Mouse (Mus musculus): ENCODE results near the gene Arhgap24. TPM values are rescaled to one million over a fixed set of nuclear protein-coding genes. Genes with fewer than 3 reads are reported as not detected.

The Arhgap24 gene
- polyA plus RNA-seq, 1 experiment from 2014 or later, result 13.0 TPM

DNA sequence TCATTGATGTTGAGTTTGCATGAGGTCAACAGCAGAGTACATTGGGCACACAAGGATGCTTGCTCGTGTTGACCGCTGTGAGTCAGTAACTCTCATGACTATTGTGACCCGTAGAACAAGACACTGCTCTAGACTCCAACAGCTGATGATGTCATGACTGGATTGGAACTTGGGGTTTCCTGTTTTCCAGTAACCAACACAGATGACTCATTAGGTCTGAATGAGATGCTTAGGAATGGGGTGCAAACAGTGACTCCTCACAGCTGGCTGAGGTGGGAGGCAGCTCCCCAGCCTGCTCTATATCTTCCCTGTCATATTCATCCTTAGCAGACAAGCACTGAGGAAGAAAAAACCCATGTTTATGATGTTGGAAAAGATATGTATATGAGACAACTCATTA, 95.6 kb downstream of the Arhgap24 start:
- Histone ChIP-seq H3K4me3 (ENCODE audit: low read depth, low read length) (no peak overlapping the region), H3K4me2 (ENCODE audit: low read depth, severe bottlenecking) (no peak overlapping the region), H3K9me3 (ENCODE audit: control insufficient read depth, low read length) (no peaks in the 10 kb centered on the region), H3K27me3 (ENCODE audit: control insufficient read depth, insufficient read depth, low read length) (no peaks in the 10 kb centered on the region), H3K4me1 (ENCODE audit: control insufficient read depth, insufficient read depth, low read length) (no peaks in the 10 kb centered on the region), H3K36me3 (ENCODE audit: control insufficient read depth, insufficient read depth, low read length) (no peaks in the 10 kb centered on the region), H3K9ac (ENCODE audit: low read length) (no peak overlapping the region), H3K27ac (replicated peaks; ENCODE audit: low read depth, low read length) (no peak overlapping the region)
- no peak for ATAC-seq (ENCODE audit: insufficient number of reproducible peaks, low FRiP score, low TSS enrichment, low read depth)
- WGBS, result 95% methylated on average over 3 of the region's 3 CpGs
- no peak for DNase-seq (ENCODE audit: low spot score)

DNA sequence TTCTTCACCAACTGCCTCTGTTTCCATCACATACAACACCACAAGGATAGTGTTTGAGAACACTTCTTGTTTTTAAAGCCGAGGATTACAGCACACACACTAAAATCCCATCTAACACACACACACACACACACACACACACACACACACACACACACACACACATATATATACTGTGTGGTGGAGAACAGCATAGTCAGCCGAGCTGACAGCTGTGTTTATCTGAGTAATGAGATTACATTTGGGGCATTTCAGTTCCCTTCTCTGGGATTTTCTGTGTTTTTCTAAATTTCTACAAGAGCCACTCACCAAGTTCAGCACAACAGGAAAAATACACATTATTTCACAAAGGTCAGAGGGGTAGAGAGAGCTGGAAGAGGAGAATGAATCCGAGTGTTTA, 96.5 kb downstream of the Arhgap24 start:
- H3K4me3 ChIP-seq (ENCODE audit: low read depth, low read length), result no peak overlapping the region
- no peaks in the 10 kb centered on the region for H3K36me3 ChIP-seq (ENCODE audit: control insufficient read depth, insufficient read depth, low read length)
- no peaks in the 10 kb centered on the region for H3K27me3 ChIP-seq (ENCODE audit: control insufficient read depth, insufficient read depth, low read length)
- 71% methylated on average over 3 of the region's 3 CpGs for WGBS
- no peak overlapping the region for H3K27ac ChIP-seq (replicated peaks; ENCODE audit: low read depth, low read length)
- no peaks in the 10 kb centered on the region for H3K9me3 ChIP-seq (ENCODE audit: control insufficient read depth, low read length)
- H3K9ac ChIP-seq (ENCODE audit: low read length), result no peak overlapping the region
- ATAC-seq (ENCODE audit: insufficient number of reproducible peaks, low FRiP score, low TSS enrichment, low read depth) (no peak), DNase-seq (ENCODE audit: low spot score) (no peak)
- H3K4me2 ChIP-seq (ENCODE audit: low read depth, severe bottlenecking), result no peak overlapping the region
- H3K4me1 ChIP-seq (ENCODE audit: control insufficient read depth, insufficient read depth, low read length), result no peaks in the 10 kb centered on the region

- no peaks in the 10 kb centered on the region for H3K4me1 ChIP-seq (ENCODE audit: control insufficient read depth, insufficient read depth, low read length)
- no peaks in the 10 kb centered on the region for H3K36me3 ChIP-seq (ENCODE audit: control insufficient read depth, insufficient read depth, low read length)
- no peak overlapping the region for H3K4me2 ChIP-seq (ENCODE audit: low read depth, severe bottlenecking)
- no peaks in the 10 kb centered on the region for H3K27me3 ChIP-seq (ENCODE audit: control insufficient read depth, insufficient read depth, low read length)
- H3K9me3 ChIP-seq (ENCODE audit: control insufficient read depth, low read length), result no peaks in the 10 kb centered on the region
- no peak for DNase-seq (ENCODE audit: low spot score)
- 80% methylated on average over 8 of the region's 8 CpGs for WGBS
- H3K27ac ChIP-seq (replicated peaks; ENCODE audit: low read depth, low read length), result no peak overlapping the region
- H3K4me3 ChIP-seq (ENCODE audit: low read depth, low read length), result no peak overlapping the region
- no peak for ATAC-seq (ENCODE audit: insufficient number of reproducible peaks, low FRiP score, low TSS enrichment, low read depth)
- no peak overlapping the region for H3K9ac ChIP-seq (ENCODE audit: low read length)
These were observed 97.2 kb downstream of the Arhgap24 start for GRCm38 (mm10) chr5:102578431-102578830.

DNA sequence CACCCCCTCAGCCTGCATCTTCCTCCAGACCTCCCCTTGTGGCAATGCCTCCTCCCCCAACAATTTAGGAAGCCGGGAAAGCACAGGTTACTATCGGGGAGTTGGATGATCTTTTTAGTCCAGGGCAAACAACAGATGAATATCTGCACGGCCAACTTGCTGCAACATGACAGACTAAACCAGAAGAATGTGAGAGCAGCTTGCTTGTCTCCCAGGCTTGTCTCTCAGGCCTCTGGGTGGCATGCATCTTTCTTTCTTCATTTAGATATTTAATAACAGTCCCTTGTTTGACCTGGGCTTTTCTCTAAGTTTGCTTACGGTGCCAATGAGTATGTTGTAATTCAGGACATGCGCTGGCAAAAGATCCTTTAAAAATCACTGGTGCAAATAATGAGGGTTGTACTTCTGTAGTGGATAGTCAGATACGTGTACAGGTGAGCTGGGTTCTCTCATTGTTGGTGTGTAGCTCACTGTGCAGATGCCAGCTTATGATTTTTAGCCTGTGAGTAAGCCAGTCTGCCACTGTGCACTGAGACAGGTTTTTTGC, 101.7 kb downstream of the Arhgap24 start:
- Histone ChIP-seq H3K27me3 (ENCODE audit: control insufficient read depth, insufficient read depth, low read length) (no peaks in the 10 kb centered on the region), H3K4me1 (ENCODE audit: control insufficient read depth, insufficient read depth, low read length) (no peaks in the 10 kb centered on the region), H3K4me3 (ENCODE audit: low read depth, low read length) (no peak overlapping the region), H3K27ac (replicated peaks; ENCODE audit: low read depth, low read length) (no peak overlapping the region), H3K36me3 (ENCODE audit: control insufficient read depth, insufficient read depth, low read length) (no peaks in the 10 kb centered on the region), H3K4me2 (ENCODE audit: low read depth, severe bottlenecking) (no peak overlapping the region), H3K9me3 (ENCODE audit: control insufficient read depth, low read length) (no peaks in the 10 kb centered on the region), H3K9ac (ENCODE audit: low read length) (no peak overlapping the region)
- ATAC-seq (ENCODE audit: insufficient number of reproducible peaks, low FRiP score, low TSS enrichment, low read depth) (no peak), DNase-seq (ENCODE audit: low spot score) (no peak)
- 75% methylated on average over 6 of the region's 6 CpGs for WGBS

- ATAC-seq (ENCODE audit: insufficient number of reproducible peaks, low FRiP score, low TSS enrichment, low read depth), result no peak
- Histone ChIP-seq H3K27me3 (ENCODE audit: control insufficient read depth, insufficient read depth, low read length) (no peaks in the 10 kb centered on the region), H3K4me1 (ENCODE audit: control insufficient read depth, insufficient read depth, low read length) (no peaks in the 10 kb centered on the region), H3K36me3 (ENCODE audit: control insufficient read depth, insufficient read depth, low read length) (no peaks in the 10 kb centered on the region), H3K9me3 (ENCODE audit: control insufficient read depth, low read length) (no peaks in the 10 kb centered on the region), H3K9ac (ENCODE audit: low read length) (no peak overlapping the region), H3K4me3 (ENCODE audit: low read depth, low read length) (no peak overlapping the region), H3K27ac (replicated peaks; ENCODE audit: low read depth, low read length) (no peak overlapping the region), H3K4me2 (ENCODE audit: low read depth, severe bottlenecking) (no peak overlapping the region)
- DNase-seq (ENCODE audit: low spot score), result no peak
- WGBS, result 69% methylated on average over 1 of the region's 1 CpGs
These were observed 110.2 kb downstream of the Arhgap24 start for GRCm38 (mm10) chr5:102591422-102591821.

- no peaks in the 10 kb centered on the region for H3K36me3 ChIP-seq (ENCODE audit: control insufficient read depth, insufficient read depth, low read length)
- 38% methylated on average over 2 of the region's 2 CpGs for WGBS
- no peaks in the 10 kb centered on the region for H3K27me3 ChIP-seq (ENCODE audit: control insufficient read depth, insufficient read depth, low read length)
- H3K4me3 ChIP-seq (ENCODE audit: low read depth, low read length), result no peak overlapping the region
- H3K27ac ChIP-seq (replicated peaks; ENCODE audit: low read depth, low read length), result no peak overlapping the region
- no peak overlapping the region for H3K9ac ChIP-seq (ENCODE audit: low read length)
- DNase-seq (ENCODE audit: low spot score) (no peak), ATAC-seq (ENCODE audit: insufficient number of reproducible peaks, low FRiP score, low TSS enrichment, low read depth) (no peak)
- H3K4me2 ChIP-seq (ENCODE audit: low read depth, severe bottlenecking), result no peak overlapping the region
- H3K4me1 ChIP-seq (ENCODE audit: control insufficient read depth, insufficient read depth, low read length), result no peaks in the 10 kb centered on the region
- no peaks in the 10 kb centered on the region for H3K9me3 ChIP-seq (ENCODE audit: control insufficient read depth, low read length)
These were observed 111.9 kb downstream of the Arhgap24 start for GRCm38 (mm10) chr5:102593058-102593457.

GRCm38 (mm10) chr5:102599102-102599501, 117.9 kb downstream of the Arhgap24 start:
- H3K4me1 ChIP-seq (ENCODE audit: control insufficient read depth, insufficient read depth, low read length), result no peaks in the 10 kb centered on the region
- WGBS, result 88% methylated on average over 1 of the region's 1 CpGs
- ATAC-seq (ENCODE audit: insufficient number of reproducible peaks, low FRiP score, low TSS enrichment, low read depth), result no peak

DNA sequence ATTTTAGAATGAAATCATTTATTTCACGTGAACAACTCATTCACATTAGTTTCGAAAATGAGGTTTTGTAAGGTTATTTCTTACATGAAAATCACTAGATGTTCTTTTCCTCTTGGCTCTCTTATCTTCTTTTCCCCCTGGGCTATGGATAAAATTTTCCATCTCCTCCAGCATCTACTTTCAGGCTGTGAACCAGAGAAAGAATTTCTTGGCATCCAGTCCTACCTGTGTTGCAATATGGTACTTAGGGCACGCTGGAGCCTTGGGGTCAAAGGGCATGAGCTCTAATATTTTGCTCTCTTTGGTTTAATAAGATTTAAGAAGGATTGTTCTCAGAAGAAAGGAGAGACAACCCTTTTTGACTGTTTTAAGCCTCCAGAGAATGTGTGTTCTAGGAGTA, 132.4 kb downstream of the Arhgap24 start:
- no peak overlapping the region for H3K4me3 ChIP-seq (ENCODE audit: low read depth, low read length)
- no peak for DNase-seq (ENCODE audit: low spot score)
- H3K36me3 ChIP-seq (ENCODE audit: control insufficient read depth, insufficient read depth, low read length), result no peaks in the 10 kb centered on the region
- H3K27me3 ChIP-seq (ENCODE audit: control insufficient read depth, insufficient read depth, low read length), result no peaks in the 10 kb centered on the region
- WGBS, result 90% methylated on average over 3 of the region's 3 CpGs
- H3K27ac ChIP-seq (replicated peaks; ENCODE audit: low read depth, low read length), result no peak overlapping the region
- no peak overlapping the region for H3K4me2 ChIP-seq (ENCODE audit: low read depth, severe bottlenecking)
- H3K9ac ChIP-seq (ENCODE audit: low read length), result no peak overlapping the region
- H3K9me3 ChIP-seq (ENCODE audit: control insufficient read depth, low read length), result no peaks in the 10 kb centered on the region
- no peak for ATAC-seq (ENCODE audit: insufficient number of reproducible peaks, low FRiP score, low TSS enrichment, low read depth)
- no peaks in the 10 kb centered on the region for H3K4me1 ChIP-seq (ENCODE audit: control insufficient read depth, insufficient read depth, low read length)

More at GRCm38 (mm10) chr5:102599102-102599501, 117.9 kb downstream of the Arhgap24 start:
- Histone ChIP-seq H3K27me3 (ENCODE audit: control insufficient read depth, insufficient read depth, low read length) (no peaks in the 10 kb centered on the region), H3K9me3 (ENCODE audit: control insufficient read depth, low read length) (no peaks in the 10 kb centered on the region), H3K36me3 (ENCODE audit: control insufficient read depth, insufficient read depth, low read length) (no peaks in the 10 kb centered on the region), H3K4me2 (ENCODE audit: low read depth, severe bottlenecking) (no peak overlapping the region), H3K27ac (replicated peaks; ENCODE audit: low read depth, low read length) (no peak overlapping the region), H3K4me3 (ENCODE audit: low read depth, low read length) (no peak overlapping the region), H3K9ac (ENCODE audit: low read length) (no peak overlapping the region)
- DNase-seq (ENCODE audit: low spot score), result no peak

DNA sequence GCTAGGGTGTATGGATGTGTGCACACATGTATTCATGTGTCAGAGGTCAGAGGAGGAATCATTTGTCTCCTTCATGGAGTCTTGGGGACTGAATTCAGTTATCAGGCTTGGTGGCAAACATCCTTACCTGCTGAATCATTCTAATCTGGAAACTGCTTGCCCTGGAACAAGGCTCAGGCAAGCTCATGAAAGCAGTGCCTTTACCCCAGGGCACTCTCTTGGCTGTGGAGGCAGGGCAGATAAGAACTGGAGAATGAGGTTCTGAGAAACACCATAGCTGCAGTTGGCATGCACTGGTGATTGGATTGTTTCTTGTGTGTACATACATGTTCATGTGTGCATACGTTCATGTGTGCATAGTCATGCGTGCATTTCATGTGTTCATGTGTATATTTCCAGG, 132.9 kb downstream of the Arhgap24 start:
- Histone ChIP-seq H3K27me3 (ENCODE audit: control insufficient read depth, insufficient read depth, low read length) (no peaks in the 10 kb centered on the region), H3K36me3 (ENCODE audit: control insufficient read depth, insufficient read depth, low read length) (no peaks in the 10 kb centered on the region), H3K9me3 (ENCODE audit: control insufficient read depth, low read length) (no peaks in the 10 kb centered on the region), H3K27ac (replicated peaks; ENCODE audit: low read depth, low read length) (no peak overlapping the region), H3K4me3 (ENCODE audit: low read depth, low read length) (no peak overlapping the region), H3K9ac (ENCODE audit: low read length) (no peak overlapping the region), H3K4me2 (ENCODE audit: low read depth, severe bottlenecking) (no peak overlapping the region), H3K4me1 (ENCODE audit: control insufficient read depth, insufficient read depth, low read length) (no peaks in the 10 kb centered on the region)
- no peak for ATAC-seq (ENCODE audit: insufficient number of reproducible peaks, low FRiP score, low TSS enrichment, low read depth)
- no peak for DNase-seq (ENCODE audit: low spot score)
- WGBS, result 97% methylated on average over 2 of the region's 2 CpGs
